Mouse (Mus musculus): ENCODE measurements around the gene Ryr1. TPM values are rescaled to one million over a fixed set of nuclear protein-coding genes. Genes with fewer than 3 reads are reported as not detected.
A peak's percentile ranks its signal among the peaks of the same experiment; 100 is the strongest.
"Not testable (repeated sequence)": the region's sequence is repeated elsewhere in the genome, so short reads cannot be mapped to it uniquely, and the experiment has no call there.

The Ryr1 gene
- total RNA-seq, 2 experiments from 2014 or later = 0.78 to 0.92 TPM

DNA sequence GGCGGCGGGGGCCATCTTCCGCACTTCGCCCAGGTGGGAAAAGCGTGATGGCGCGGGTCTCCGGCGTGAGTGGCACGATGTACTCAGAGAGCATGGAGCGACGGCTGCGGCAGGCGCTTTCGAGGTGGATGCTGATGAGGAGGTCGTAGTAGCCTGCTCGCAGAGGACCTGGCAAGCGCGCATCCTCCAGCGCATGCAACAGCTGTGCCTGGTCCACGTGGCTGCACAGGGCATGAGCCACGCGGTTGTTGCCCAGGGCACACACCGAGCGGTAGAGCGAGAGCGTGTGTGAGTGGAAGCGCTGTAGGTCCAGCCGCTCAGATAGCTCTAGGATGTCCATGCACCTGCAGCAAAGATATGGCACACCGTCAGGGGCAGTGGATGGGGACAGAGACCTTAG, 39.0 kb downstream of the Ryr1 start:
- ATAC-seq (ENCODE audit: poor library complexity, severe bottlenecking) = no peak

DNA sequence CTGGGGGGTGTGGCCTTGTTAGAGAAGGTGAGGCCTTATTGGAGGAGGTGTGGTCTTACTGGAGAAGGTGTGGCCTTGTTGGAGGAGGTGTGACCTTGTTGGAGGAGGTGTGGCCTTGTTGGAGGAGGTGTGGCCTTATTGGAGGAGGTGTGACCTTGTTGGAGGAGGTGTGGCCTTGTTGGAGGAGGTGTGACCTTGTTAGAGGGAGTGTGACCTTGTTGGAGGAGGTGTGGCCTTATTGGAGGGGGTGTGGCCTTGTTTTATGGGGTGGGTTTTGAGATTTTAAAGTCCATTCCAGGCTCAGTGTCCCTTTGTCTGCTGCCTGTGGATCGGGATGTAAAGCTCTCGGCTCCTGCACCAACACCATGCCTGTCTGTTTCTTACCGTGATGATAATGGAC, 40.6 kb downstream of the Ryr1 start:
- no peak for ATAC-seq (ENCODE audit: poor library complexity, severe bottlenecking)

DNA sequence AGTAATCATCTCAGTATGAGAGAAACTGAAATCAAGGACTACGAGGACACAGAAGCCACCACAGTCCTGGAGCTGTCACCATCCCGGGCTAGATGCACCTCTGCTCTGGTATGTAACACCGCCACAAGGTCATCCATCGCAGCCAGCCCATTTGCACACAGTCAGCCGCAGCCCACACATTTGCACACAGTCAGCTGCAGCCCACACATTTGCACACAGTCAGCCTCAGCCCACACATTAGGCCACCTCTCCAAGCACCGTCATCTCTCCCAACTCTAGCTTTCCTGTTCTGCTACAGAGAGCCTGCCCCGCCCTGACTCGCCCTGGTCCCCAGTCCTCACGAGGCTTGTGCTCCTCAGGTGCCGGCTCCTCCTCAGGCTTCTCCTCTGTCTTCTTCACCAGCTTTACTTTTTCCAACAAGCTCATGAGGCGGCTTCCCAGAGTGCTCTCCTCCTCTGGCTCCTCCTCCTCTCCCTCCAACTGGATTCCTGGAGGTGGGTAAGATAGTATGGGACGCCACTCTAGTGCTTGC, 45.5 kb downstream of the Ryr1 start:
- no peak for ATAC-seq (ENCODE audit: poor library complexity, severe bottlenecking)

DNA sequence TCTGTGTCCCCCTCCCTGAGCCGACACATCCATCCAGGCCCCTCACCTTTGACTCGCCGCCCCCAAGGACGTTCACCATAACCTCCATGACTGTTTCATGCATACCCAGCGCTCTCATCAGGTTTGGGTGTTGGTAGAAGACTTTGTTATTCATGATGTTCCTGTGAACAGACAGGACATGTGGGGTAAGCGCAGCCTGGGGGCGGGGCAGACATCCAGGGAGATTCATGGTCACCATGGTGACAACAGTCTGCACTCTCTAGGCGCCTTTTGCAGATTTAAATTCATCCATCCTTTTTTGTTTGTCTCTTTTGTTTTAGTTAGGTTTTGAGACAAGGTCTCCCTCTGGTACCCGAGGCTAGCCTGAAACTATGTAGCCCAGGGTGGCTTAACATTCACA, 48.0 kb downstream of the Ryr1 start:
- no peak for ATAC-seq (ENCODE audit: poor library complexity, severe bottlenecking)

DNA sequence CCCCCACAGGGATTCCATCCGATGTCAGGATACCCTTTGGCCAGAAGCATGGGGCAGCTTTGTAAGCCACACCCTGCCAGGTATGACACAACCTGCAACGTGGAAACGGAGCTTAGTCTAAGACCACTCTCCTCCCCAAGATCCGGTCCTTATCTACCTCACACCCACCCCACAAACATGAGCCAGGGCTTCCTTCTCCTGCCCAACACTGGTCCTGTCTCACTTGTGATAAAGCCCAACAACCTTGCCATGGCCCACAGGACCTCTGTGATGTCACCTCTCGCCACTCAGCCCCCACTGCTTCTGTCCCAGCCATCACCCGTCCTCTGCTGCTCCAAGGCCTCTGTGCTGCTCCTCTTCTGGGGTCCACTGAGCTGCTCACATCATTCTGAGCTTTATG, 49.8 kb downstream of the Ryr1 start:
- no peak for ATAC-seq (ENCODE audit: poor library complexity, severe bottlenecking)

DNA sequence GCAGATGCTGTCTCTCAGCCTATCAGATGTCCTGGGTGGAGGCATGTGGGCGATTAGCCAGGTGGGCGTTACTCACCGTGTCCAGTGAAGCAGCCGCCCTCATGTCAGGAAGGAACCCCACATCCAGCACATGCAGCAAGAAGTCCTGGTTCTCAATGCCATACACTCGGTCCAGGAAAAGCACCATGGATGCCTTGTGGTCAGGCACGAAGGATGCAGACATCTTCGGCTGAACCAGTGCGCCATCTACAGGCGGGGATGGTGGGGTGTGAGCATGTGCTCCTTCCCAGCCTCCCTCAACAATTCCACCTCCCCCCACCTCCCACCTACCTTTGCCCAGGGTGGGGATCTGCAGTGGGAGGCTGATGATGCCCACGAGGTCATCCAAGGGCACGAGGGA, 52.3 kb downstream of the Ryr1 start:
- ATAC-seq (ENCODE audit: poor library complexity, severe bottlenecking) = no peak

DNA sequence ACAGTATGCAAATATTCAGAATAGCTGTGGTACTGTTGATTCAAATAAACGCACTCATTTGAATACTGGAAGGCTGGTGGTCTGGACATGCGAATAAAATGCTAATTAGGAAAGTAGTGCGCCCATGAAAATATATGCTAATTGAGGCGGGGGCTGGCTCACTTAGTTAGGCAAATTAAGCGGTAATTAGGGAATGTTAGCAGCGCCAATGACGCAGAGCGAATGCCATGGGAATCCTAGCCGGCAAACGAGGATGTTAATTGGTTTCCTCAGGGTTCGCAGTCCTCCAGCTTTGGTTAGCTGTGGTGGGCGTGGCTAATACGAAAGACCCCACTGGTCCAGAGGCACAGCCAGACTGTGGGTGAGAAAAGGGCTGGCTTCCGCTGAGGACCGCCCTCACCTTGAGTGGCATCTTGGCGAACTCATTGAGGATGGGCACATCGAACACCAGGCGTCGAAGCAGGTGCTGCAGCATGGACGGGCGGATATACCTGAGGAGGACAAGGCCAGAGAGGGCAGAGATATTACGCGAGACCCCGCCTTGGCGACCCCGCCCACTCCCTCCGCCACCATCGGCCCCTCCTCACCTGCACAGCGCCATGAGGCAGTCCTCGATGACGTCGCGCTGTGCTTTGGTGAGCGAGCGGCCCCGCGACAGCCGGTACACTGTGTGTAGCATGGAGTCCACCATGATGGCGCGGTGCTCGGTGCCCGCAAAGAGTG, 53.6 kb downstream of the Ryr1 start:
- no peak for ATAC-seq (ENCODE audit: poor library complexity, severe bottlenecking)

DNA sequence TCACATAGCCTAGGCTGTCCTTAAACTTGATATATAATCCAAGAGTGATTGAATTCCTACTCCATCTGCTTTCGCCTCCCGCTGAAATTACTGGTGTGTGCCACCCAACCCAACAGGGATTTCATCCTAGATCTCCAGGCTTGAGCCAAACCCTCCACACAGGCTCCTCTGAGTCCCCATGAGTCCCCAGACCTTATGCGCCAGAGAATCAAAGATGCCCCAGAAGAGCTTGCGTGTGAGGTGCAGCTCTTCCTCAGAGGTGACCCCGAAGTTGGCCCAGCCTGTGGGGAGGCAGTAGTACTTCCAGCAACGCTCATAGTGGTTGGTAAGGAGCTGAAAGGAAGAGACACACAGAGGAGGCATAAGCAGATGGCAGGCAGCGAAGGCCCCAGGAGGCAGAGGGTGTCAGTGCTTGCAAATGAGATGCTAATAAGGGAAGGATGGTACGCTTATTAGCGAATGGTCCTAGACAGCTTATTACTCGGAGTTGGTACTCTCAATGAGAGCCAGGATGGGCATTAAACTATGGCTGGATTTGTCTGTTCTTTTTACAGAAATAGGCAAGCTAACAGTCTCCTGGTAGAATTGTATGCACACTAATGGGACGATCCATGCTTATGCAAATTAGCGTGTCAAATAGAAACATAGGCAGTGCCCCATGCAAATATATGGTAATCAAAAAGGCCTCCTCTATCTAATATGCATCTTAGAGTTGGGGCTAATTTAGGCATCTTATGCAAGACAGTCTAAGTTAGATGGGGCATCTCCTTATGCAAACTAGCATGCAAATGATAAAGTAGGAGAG, 54.4 kb downstream of the Ryr1 start:
- ATAC-seq (ENCODE audit: poor library complexity, severe bottlenecking) = no peak

DNA sequence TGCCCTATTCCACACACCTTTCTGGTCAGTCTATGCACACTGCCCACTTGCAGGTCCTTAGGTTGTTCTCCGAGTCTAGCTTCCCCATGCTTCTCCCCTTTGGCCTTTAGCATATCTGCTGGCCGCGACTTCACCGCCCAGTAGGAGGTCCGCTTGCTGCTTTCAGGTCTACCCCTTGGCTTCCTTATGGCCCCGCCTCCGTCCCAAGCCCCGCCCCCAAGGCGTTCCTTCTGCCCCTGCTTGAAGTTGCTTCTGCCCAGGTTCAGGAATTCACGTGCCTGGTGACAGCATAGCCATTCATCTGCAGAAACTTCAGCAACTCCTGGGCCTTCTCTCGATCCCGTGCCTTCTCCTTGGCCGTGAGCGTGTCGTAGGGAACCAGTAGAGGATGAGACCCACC, 57.2 kb downstream of the Ryr1 start:
- no peak for ATAC-seq (ENCODE audit: poor library complexity, severe bottlenecking)

DNA sequence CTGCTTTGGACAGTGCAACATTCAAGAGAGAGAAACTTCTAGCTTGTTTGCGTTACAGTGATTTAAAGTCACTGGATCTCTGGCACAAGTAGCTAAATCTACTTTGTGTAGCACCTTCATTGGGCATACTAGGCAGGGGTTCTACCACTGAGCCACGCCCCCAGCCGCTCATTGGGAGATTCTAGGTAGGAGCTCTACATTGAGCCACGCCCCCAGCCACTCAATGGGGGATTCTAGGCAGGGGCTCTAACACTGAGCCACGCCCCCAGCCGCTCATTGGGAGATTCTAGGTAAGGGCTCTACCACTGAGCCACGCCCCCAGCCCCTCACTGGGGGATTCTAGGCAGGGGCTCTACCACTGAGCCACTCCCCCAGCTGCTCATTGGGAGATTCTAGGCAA, 61.5 kb downstream of the Ryr1 start:
- not testable (repeated sequence) for ATAC-seq (ENCODE audit: poor library complexity, severe bottlenecking)

DNA sequence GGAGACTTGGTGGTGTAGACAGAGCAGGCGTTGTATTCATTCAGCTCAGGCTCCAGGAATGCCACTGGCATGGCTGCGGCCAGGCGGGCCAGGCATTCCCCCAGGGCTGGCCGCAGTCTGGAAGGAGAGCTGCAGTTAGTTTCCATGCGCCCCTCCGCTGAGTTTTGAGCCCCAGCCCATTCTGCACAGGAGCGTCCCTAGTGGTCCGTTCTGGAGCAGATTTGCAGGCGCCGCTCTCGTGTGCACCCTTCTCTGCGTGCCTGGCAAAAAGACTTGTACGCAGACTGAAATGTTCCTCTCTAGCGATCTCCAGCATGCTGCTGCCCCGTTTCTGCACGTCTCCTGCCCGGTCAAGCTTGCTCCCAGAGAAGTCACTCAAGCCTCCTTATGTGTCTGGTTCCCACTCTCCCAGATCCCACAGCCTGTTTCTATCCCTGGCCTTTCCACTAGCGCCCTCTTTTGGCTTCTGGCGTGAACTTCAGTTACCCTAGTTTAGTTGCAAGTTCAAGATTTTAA, 63.4 kb downstream of the Ryr1 start:
- ATAC-seq (ENCODE audit: poor library complexity, severe bottlenecking) = no peak

DNA sequence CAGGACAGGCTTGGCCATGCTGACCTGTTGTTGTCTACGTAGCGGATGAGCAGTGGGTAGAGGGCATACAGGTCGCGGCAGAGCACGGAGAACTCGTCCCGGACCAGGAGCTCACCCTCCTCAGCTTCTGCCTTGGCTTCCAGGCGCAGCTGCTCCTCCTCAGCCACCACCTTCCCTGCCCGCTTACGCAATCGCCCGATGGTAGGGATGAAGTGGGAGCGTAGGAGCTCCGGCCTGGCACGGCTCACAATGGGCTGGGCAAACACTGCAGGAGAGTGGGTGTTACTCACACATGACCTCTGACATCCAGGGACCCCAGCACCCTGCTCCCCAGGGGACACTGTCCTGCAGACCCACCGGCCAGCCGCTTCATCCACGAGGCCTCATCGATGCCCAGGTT, 65.5 kb downstream of the Ryr1 start:
- no peak for ATAC-seq (ENCODE audit: poor library complexity, severe bottlenecking)

DNA sequence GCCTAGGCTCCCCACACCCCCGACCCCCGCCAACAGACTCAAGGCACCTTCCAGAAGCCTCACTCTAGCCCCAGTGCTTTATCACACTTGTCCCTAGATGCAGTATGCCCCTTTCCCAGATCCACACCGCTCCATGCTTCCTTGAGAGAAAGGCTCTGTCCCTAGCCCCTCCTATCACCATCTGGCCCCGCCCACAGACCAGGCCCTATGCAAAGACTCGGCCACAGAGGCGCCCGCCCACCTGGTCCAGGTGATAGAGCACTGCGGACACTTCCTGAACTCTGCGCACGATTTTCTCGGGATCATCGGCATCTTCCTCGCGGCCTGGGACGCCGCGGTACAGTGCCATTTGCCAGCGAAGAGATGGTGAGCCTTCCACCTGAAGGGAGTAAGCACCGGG, 72.2 kb downstream of the Ryr1 start:
- no peak for ATAC-seq (ENCODE audit: poor library complexity, severe bottlenecking)

DNA sequence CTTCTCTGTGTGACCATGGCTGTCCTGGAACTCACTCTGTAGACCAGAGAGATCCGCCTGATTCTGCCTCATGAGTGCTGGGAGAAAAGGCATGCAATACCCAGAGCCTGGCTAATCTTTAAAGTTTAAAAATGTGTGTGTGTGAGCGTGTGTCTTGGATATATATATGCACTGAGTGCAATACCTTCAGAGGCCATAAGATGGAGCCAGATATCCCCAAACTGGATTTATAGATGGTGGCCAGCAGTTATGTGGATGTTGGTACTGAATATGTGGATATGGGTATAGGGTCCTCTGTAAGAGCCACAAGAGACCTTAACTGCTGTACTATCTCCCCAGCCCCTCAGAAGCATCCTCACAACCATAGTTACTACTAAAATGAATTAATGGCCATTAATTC, 74.2 kb downstream of the Ryr1 start:
- peak; percentile 33; the same call in 1 of the 2 replicates for ATAC-seq (ENCODE audit: poor library complexity, severe bottlenecking)

DNA sequence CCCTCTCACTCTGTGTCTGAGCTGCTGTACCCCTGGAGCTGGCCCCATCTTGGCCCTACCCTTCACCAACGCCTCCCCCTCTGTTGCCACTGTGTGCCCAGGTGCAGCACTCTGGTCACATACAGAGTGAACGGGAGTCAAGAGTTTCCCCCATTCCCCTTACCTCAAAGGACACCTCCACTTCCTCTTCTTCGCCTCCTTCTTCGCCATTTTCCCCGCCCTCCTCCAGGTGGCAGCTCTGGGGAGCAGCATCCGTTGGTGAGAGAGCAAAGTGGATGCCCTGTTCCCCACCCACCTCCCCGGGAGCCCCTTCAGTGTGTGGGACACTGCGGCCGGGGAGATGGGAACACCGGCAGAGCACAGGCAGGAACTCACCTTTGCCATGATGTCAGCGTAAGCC, 76.4 kb downstream of the Ryr1 start:
- ATAC-seq (ENCODE audit: poor library complexity, severe bottlenecking) = peak; percentile 30; the same call in 1 of the 2 replicates

DNA sequence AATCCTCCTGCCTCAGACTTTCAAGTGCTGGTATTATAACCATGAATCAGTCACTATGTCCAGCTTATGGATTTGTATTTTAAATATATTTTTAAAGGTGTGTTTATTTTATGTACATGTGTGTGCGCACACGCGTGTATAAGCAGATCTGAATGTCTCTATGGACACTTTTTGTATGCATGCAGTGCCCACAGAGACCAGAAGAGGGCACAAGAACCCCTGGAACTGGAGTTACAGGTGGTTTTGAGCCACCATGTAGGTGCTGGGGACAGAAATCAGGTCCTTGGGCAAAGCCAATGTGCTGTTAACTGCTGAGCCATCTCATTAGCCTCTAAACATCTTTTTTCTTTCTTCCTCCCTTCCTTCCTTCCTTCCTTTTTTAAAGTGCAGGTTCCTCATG, 76.9 kb downstream of the Ryr1 start:
- ATAC-seq (ENCODE audit: poor library complexity, severe bottlenecking) = no peak

DNA sequence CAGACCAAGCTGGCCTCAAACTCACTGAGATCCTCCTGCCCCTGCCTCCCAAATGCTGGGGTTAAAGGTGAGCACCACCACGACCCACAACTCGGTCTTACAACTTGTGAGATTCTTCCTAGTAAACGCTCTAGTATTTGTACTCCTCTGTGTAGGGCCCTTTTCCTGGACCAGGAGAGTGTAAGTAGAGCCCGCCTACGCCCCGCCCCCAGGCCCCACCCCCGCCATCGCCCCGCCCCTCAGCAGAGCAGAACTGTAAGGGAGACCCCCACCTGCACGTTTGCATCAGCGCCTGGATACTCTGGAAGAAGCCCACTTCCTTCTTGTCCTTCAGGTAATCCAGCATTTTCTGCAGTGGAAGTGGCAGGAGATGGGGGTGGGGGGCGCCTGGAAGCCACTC, 78.4 kb downstream of the Ryr1 start:
- ATAC-seq (ENCODE audit: poor library complexity, severe bottlenecking) = no peak

DNA sequence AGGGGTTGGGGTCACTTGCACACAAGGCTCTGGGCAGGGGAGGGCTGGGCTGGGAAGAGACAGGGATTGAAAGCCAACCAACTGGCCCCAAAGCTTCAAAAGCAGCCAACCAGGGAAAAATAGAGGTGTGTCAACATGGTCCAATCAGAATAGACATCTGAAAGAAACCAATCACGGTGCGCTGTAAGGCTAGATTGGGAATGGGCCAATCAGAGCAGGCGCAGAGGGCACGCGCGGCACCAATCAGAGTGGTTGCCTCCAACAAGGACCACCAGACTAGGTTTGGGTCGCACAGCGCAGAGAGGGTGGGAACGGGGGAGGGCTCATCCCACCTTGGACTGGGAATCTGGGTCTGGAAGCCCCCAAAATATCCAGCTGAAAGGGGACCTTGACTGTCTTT, 80.7 kb downstream of the Ryr1 start:
- ATAC-seq (ENCODE audit: poor library complexity, severe bottlenecking) = no peak

DNA sequence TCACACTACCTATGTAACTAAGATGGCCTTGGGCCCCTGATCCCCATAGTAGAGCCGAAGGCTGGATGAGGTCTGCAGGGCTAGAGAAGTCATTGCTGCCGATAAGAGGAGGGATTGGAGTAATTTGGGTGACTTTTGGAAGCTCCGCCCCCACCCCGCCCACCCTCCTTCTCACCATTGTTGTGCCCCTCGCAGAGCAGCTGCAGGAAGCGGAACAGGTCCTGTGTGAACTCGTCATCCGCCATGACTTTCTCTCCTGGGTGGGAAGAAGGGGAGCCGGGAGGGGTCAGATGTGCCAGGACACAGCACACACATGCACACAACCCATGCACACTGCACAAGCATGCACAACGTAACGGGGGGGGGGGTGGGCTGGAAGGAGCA, 81.3 kb downstream of the Ryr1 start:
- ATAC-seq (ENCODE audit: poor library complexity, severe bottlenecking) = no peak

DNA sequence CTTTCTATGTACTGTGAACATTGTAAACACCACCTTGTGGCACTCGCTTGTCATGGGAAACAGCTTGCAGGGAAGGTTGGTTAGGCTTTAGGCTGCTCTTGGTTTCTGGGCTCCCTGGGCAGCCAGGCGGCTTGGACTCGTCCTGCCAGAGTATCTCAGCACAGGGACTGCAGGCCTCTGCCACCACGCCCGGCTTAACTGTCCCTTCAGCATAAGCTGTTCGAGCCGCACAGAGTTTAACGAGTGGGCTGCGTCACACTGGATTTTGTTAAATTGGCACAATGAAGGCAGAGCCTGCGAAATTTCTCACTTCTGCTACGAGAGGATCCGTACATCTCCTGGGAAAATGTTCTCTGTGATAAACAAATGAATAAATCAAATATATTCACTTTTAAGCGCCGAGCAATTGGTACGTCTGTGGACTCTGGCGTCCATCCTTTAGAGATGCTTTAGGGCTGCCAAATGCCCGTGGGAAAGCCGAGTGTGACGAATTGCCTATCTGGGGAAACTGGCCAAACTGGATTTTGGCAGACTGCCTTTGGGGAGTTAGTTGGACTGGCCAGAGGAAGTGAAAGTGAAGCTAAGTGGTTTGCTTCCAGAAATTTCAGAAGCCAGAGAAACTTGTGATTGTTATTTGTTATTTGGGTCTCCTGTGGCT, 81.8 kb downstream of the Ryr1 start:
- peak; percentile 45 for ATAC-seq (ENCODE audit: poor library complexity, severe bottlenecking)

DNA sequence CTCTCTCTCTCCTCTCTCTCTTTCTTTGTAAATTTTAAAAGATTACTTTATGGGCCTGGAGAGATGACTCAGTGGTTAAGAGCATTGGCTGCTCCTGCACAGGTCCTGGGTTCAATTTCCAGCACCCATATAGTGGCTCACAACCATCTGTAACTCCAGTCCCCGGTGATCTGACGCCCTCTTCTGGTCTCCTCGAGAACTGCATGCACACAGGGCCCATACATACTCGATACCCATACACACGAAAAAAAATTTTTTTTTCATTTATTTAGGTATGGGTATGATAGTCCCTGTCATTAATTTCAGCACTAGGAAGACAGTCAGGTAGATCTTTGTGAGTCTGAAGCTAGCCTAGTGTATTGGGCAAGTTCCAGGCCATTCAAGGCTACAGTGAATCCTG, 83.8 kb downstream of the Ryr1 start:
- ATAC-seq (ENCODE audit: poor library complexity, severe bottlenecking) = no peak
